Mouse (Mus musculus): ENCODE measurements around the gene H2afv. TPM values are rescaled to one million over a fixed set of nuclear protein-coding genes. Genes with fewer than 3 reads are reported as not detected.
"Not testable (repeated sequence)": the region's sequence is repeated elsewhere in the genome, so short reads cannot be mapped to it uniquely, and the experiment has no call there.

H2afv gene
- polyA plus RNA-seq, 1 experiment, result 51.4 TPM

DNA sequence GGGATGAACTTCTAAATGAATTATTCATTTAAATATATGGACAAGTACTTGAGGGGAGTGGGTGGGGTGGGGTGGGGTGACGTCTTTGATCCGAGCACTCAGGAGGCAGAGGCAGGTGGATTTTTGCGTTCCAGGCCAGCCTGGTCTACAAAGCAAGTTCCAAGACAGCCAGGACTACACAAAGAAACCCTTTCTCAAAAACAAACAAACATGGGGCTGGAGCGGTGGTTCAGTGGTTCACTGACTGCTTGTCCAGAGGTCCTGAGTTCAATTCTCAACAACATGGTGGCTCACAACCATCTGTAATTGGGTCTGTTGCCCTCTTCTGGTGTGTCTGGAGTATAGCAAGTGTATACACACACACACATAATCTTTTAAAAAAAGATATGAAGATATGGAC is 1.2 kb upstream of the H2afv start:
- TF ChIP-seq POLR2A (IDR thresholded peaks at IDR 0.05; ENCODE audit: borderline replicate concordance, extremely low read depth, low read depth, low read length) (no peak), CTCF (IDR thresholded peaks at IDR 0.05; ENCODE audit: insufficient read depth, low read length) (no peak)
- Histone ChIP-seq H3K4me1 (ENCODE audit: control insufficient read depth, insufficient read depth, low read length) (peaks cover 6% of the 10 kb centered on the region; the same call in 1 of the 2 replicates), H3K4me3 (replicated peaks; ENCODE audit: extremely low read depth, low read depth, low read length) (no peak overlapping the region)
- DNase-seq, result no peak
- WGBS, result 72% methylated on average over 4 of the region's 4 CpGs

DNA sequence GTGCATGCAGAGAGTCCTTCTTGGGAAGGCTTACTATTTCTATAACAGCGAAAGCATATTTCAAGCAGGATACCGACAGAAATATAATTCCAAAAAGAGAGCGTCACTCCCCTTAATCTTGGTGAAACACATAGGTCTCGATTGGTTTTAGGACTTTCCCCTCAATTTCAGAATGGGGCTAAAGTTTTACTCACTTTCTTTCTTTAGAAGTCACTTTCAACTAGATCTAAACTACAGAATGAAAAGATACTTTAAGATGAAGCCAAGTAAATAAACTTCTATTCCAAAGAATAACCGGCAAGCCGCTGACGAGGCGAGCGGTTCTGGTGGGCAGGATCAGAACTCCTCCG is 541 bp downstream of the H2afv start:
- WGBS, result under 1% methylated on average over 10 of the region's 10 CpGs
- TF ChIP-seq CTCF (IDR thresholded peaks at IDR 0.05; ENCODE audit: insufficient read depth, low read length) (no peak), POLR2A (IDR thresholded peaks at IDR 0.05; ENCODE audit: borderline replicate concordance, extremely low read depth, low read depth, low read length) (no peak)
- DNase-seq, result no peak

GRCm38 (mm10) chr11:6443102-6443501 is 1.1 kb downstream of the H2afv start:
- H3K4me1 ChIP-seq (ENCODE audit: control insufficient read depth, insufficient read depth, low read length), result peaks cover 6% of the 10 kb centered on the region; the same call in 1 of the 2 replicates
- WGBS, result 38% methylated on average over 4 of the region's 4 CpGs
- TF ChIP-seq CTCF (IDR thresholded peaks at IDR 0.05; ENCODE audit: insufficient read depth, low read length) (no peak), POLR2A (IDR thresholded peaks at IDR 0.05; ENCODE audit: borderline replicate concordance, extremely low read depth, low read depth, low read length) (no peak)
- no peak for DNase-seq
- no peak overlapping the region for H3K4me3 ChIP-seq (replicated peaks; ENCODE audit: extremely low read depth, low read depth, low read length)

More for the DNA sequence above, 541 bp downstream of the H2afv start:
- Histone ChIP-seq H3K4me3 (replicated peaks; ENCODE audit: extremely low read depth, low read depth, low read length) (peak overlapping the region; percentile 96), H3K4me1 (ENCODE audit: control insufficient read depth, insufficient read depth, low read length) (peaks cover 6% of the 10 kb centered on the region; the same call in 1 of the 2 replicates)

DNA sequence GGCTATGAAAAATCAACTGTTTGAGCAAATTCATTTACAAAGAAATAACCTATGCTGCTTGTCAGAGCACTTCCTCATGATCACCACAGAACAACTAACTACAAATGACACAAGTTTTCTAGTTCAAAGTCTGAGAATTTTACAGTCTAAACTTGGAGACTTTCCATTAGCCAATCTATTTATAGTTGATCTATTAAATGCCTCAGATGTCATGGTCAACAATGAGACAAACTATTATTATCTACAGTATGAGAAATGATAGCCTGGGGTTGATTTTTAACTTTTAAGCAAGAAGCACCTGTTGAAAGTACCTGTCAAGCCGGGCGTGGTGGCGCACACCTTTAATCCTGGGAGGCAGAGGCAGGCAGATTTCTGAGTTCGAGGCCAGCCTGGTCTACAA is 1.7 kb downstream of the H2afv start:
- 91% methylated on average over 4 of the region's 4 CpGs for WGBS
- Histone ChIP-seq H3K4me1 (ENCODE audit: control insufficient read depth, insufficient read depth, low read length) (peaks cover 6% of the 10 kb centered on the region; the same call in 1 of the 2 replicates), H3K4me3 (replicated peaks; ENCODE audit: extremely low read depth, low read depth, low read length) (no peak overlapping the region)
- TF ChIP-seq POLR2A (IDR thresholded peaks at IDR 0.05; ENCODE audit: borderline replicate concordance, extremely low read depth, low read depth, low read length), result no peak
- TF ChIP-seq CTCF (IDR thresholded peaks at IDR 0.05; ENCODE audit: insufficient read depth, low read length), result no peak
- no peak for DNase-seq

DNA sequence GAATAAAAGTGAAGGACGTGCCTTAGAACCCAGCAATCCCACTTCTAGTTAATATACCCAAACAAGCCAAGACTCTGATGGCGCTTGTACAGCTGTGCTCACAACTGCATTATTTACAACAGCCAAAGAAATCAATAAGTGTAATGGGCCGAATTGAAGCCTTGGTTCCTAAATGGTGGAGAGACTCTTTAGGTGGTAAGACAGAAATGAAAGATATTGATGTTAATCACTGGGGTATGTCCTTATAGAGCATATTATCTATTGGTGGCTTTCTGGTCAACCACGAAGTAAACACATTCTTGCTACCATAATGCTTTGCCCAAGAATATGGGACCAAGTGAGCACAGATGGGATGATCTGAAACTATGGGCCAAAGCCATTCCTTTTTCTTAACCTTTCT is 4.1 kb downstream of the H2afv start:
- DNase-seq, result no peak
- Histone ChIP-seq H3K4me3 (replicated peaks; ENCODE audit: extremely low read depth, low read depth, low read length) (no peak overlapping the region), H3K4me1 (ENCODE audit: control insufficient read depth, insufficient read depth, low read length) (peaks cover 6% of the 10 kb centered on the region; the same call in 1 of the 2 replicates)
- WGBS, result 97% methylated on average over 4 of the region's 4 CpGs
- TF ChIP-seq CTCF (IDR thresholded peaks at IDR 0.05; ENCODE audit: insufficient read depth, low read length) (no peak), POLR2A (IDR thresholded peaks at IDR 0.05; ENCODE audit: borderline replicate concordance, extremely low read depth, low read depth, low read length) (no peak)

- no peaks in the 10 kb centered on the region for H3K4me1 ChIP-seq (ENCODE audit: control insufficient read depth, insufficient read depth, low read length)
- DNase-seq, result no peak
- TF ChIP-seq CTCF (IDR thresholded peaks at IDR 0.05; ENCODE audit: insufficient read depth, low read length), result no peak
- TF ChIP-seq POLR2A (IDR thresholded peaks at IDR 0.05; ENCODE audit: borderline replicate concordance, extremely low read depth, low read depth, low read length), result no peak
- H3K4me3 ChIP-seq (replicated peaks; ENCODE audit: extremely low read depth, low read depth, low read length), result no peak overlapping the region
- WGBS, result 86% methylated on average over 2 of the region's 2 CpGs
Observed at GRCm38 (mm10) chr11:6437667-6438066, 6.6 kb downstream of the H2afv start.

GRCm38 (mm10) chr11:6436442-6436841 is 7.8 kb downstream of the H2afv start:
- H3K4me3 ChIP-seq (replicated peaks; ENCODE audit: extremely low read depth, low read depth, low read length), result no peak overlapping the region
- peak; percentile 44 for DNase-seq
- TF ChIP-seq POLR2A (IDR thresholded peaks at IDR 0.05; ENCODE audit: borderline replicate concordance, extremely low read depth, low read depth, low read length) (no peak), CTCF (IDR thresholded peaks at IDR 0.05; ENCODE audit: insufficient read depth, low read length) (peak; percentile 81)
- 74% methylated on average over 8 of the region's 8 CpGs for WGBS
- no peaks in the 10 kb centered on the region for H3K4me1 ChIP-seq (ENCODE audit: control insufficient read depth, insufficient read depth, low read length)

DNA sequence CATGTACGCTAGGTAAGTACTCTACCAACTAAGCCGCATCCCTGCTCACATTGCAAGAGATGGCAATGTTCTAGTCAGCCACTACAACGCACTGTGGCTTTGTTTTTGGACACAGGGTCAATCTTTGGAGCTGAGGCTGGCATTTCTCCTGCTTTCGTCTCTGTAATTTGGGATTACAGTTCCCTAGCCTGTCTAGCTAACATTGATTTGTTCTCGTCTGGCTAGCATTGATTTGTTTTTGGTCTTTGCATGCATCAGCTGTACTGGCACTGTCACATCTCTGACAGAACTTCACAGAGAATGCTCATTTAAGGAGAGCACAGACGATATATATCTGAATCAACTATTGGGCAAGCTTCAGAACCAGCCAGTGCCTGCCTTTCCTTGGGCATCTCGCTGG is 14.1 kb downstream of the H2afv start:
- Histone ChIP-seq H3K4me3 (replicated peaks; ENCODE audit: extremely low read depth, low read depth, low read length) (no peak overlapping the region), H3K4me1 (ENCODE audit: control insufficient read depth, insufficient read depth, low read length) (no peaks in the 10 kb centered on the region)
- 95% methylated on average over 7 of the region's 7 CpGs for WGBS
- DNase-seq, result no peak
- TF ChIP-seq POLR2A (IDR thresholded peaks at IDR 0.05; ENCODE audit: borderline replicate concordance, extremely low read depth, low read depth, low read length), result no peak
- no peak for TF ChIP-seq CTCF (IDR thresholded peaks at IDR 0.05; ENCODE audit: insufficient read depth, low read length)

GRCm38 (mm10) chr11:6420722-6421350 is 23.4 kb downstream of the H2afv start:
- Histone ChIP-seq H3K4me3 (replicated peaks; ENCODE audit: extremely low read depth, low read depth, low read length) (no peak overlapping the region), H3K4me1 (ENCODE audit: control insufficient read depth, insufficient read depth, low read length) (no peaks in the 10 kb centered on the region)
- no peak for TF ChIP-seq CTCF (IDR thresholded peaks at IDR 0.05; ENCODE audit: insufficient read depth, low read length)
- TF ChIP-seq POLR2A (IDR thresholded peaks at IDR 0.05; ENCODE audit: borderline replicate concordance, extremely low read depth, low read depth, low read length), result no peak
- DNase-seq, result no peak
- WGBS, result 80% methylated on average over 2 of the region's 2 CpGs

DNA sequence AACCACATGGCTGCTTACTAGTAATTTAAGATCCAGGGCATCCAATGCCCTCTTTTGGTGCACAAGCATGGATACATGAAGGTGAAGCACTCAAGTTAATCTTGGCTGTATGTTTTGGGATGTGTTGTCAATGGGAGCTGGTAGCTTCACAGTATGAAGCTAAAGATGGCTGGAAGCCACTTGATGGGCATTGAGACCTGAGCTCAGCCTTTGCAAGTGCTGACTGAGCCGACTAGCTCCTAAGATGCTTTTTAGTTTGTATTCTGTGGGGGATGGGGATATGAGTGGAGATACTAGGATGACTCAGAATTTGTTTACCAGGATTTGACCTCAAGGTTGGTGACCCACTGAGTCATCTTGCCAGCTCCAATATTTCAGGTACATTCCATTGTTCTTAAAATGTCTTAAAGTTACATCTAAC is 23.9 kb downstream of the H2afv start:
- TF ChIP-seq CTCF (IDR thresholded peaks at IDR 0.05; ENCODE audit: insufficient read depth, low read length) (no peak), POLR2A (IDR thresholded peaks at IDR 0.05; ENCODE audit: borderline replicate concordance, extremely low read depth, low read depth, low read length) (no peak)
- no peak for DNase-seq
- H3K4me1 ChIP-seq (ENCODE audit: control insufficient read depth, insufficient read depth, low read length), result no peaks in the 10 kb centered on the region
- 14% methylated on average over 1 of the region's 1 CpGs for whole genome bisulfite sequencing
- no peak overlapping the region for H3K4me3 ChIP-seq (replicated peaks; ENCODE audit: extremely low read depth, low read depth, low read length)

- 67% methylated on average over 4 of the region's 4 CpGs for WGBS
- not testable (repeated sequence) for H3K4me1 ChIP-seq (ENCODE audit: control insufficient read depth, insufficient read depth, low read length); DNase-seq; H3K4me3 ChIP-seq (replicated peaks; ENCODE audit: extremely low read depth, low read depth, low read length)
Observed at GRCm38 (mm10) chr11:6419156-6419555, 25.1 kb downstream of the H2afv start.
